Mouse (Mus musculus) myocyte (in vitro differentiated cells): ENCODE measurements around the gene Gm49405.

Source experiments
- CEBPB ChIP-seq: IDR thresholded peaks from 2 replicates; pipeline ENCODE4 v1.6.1; 2011; ENCODE audit warnings: mild to moderate bottlenecking, moderate library complexity; ENCODE audit not compliant: poor library complexity, insufficient read depth, severe bottlenecking
- E2F4 ChIP-seq: IDR thresholded peaks from one replicate; pipeline ENCODE4 v1.6.1; 2011; ENCODE audit warnings: mild to moderate bottlenecking, control low read depth, moderate library complexity; ENCODE audit not compliant: insufficient read depth
- POLR2A ChIP-seq: IDR thresholded peaks from one replicate; pipeline ENCODE4 v1.6.1; 2011; ENCODE audit warnings: low read depth, mild to moderate bottlenecking, control low read depth, moderate library complexity; ENCODE audit not compliant: insufficient read length
- POLR2AphosphoS2 ChIP-seq: IDR thresholded peaks from one replicate; pipeline ENCODE4 v1.6.1; 2011; ENCODE audit warnings: low read depth, control low read depth; ENCODE audit not compliant: insufficient read length
- REST ChIP-seq: IDR thresholded peaks from one replicate; pipeline ENCODE4 v1.6.1; 2011; ENCODE audit warnings: mild to moderate bottlenecking, control low read depth, moderate library complexity; ENCODE audit not compliant: insufficient read depth, insufficient read length
- TCF12 ChIP-seq: IDR thresholded peaks from one replicate; pipeline ENCODE4 v1.6.1; 2011; ENCODE audit warnings: mild to moderate bottlenecking, control low read depth; ENCODE audit not compliant: poor library complexity, insufficient read depth, severe bottlenecking
- TCF3 ChIP-seq: IDR thresholded peaks from one replicate; pipeline ENCODE4 v1.6.1; 2011; ENCODE audit warnings: low read depth, control low read depth; ENCODE audit not compliant: insufficient read length

- TF ChIP-seq E2F4 = no peak
- no peak for TF ChIP-seq CEBPB
- no peak for TF ChIP-seq TCF3
- TF ChIP-seq POLR2AphosphoS2 = no peak
- no peak for TF ChIP-seq TCF12
- TF ChIP-seq POLR2A = no peak
- TF ChIP-seq REST = no peak
Observed at GRCm38 (mm10) chr19:3988066-3988465, 12.4 kb upstream of the Gm49405 start.
